Mouse (Mus musculus): Measurements from ENCODE around the gene Gm49373.

Gene Gm49373

DNA sequence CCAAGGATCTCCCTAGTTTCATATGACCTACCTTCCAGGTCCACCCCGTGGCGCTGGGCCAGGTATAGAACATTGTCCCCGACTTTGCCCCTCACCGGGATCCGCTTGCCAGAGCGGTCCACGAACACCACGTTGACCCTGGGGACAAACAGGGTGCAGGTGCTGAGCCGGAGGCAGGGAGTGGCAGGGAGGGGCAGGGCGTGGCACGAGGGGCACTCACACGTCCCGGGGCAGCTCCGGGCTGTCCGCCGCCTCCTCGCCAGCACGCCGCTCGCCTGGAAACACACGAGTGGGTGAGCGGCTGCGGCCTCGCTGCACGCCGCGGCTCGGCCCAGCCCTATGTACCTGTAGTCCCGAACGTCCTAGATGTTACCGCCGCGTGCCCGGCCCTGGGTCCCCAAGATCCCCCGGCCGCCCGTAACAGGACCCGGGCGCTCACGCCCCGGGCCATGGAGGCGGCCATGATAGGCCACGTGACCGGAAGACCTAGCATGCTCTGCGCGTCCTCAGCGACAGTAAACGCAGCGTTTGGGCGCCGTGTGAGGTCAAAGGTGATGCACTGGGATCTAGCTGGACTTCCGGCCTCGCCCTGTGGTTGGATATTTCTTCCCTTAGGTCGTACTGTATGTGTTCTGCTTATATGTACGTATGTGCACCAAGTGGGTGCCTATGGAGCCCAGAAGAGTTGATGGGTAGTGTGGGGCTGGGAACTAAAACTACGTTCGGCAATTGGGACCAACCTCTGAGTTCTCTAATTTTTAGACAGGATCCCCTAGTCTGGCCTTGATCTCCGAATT, at the start of gene Gm49373, which contains the start of gene Fdx1l:
TSS of gene Gm49373 (minus strand) at position 53 of the 797 bp plus-strand sequence.
TSS of gene Fdx1l (minus strand) at position 571 of the 797 bp plus-strand sequence.
- DNase-seq (ENCODE audit: low spot score in 2 of 2), result peak; percentile 80 to 82

DNA sequence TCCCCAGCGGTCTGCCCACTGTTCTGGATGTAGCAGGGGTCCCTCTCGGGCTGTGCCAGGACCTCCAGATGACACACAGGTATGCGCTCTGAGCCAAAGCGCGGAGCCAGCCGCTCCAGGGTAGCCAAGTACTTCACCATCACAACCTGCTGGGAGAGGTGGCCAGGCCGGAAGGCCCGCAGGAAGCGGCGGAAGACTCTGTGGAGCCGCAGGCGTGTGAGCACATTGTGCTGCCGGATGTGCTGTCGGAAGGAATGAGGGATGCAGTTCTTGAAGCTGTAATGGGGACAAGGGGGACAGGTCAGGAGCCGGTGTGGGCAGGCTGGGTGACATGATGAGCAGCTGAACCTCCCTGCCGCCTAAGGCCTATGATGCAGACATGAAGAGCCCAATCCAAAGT, 48.6 kb upstream of the Gm49373 start:
- no peak for DNase-seq (ENCODE audit: low spot score in 2 of 2)

GRCm38 (mm10) chr9:21117073-21117472, 44.2 kb upstream of the Gm49373 start:
- no peak for DNase-seq (ENCODE audit: low spot score in 2 of 2)

GRCm38 (mm10) chr9:21115105-21115504, 42.2 kb upstream of the Gm49373 start:
- no peak for DNase-seq (ENCODE audit: low spot score in 2 of 2)

- no peak for DNase-seq (ENCODE audit: low spot score in 2 of 2)
Observed at GRCm38 (mm10) chr9:21114190-21114589, 41.3 kb upstream of the Gm49373 start.

DNA sequence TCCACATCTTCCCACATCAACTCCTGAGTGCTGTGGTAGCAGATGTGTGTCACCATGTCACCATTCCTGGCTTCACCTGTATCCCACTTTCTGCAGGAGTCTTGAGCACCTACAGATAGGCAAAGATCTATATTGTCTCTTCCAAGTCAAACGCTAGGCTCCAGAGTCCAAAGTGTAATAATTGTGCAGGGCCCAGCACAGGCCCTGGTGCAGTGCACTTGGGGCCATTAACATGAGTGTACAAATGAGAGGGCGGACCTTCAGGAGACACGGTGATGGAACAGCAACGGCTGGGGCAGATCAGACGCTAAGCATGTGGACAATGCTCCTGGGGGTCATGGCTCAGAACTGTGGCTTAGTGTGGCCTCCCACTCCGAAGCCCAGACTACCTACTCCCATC, 40.9 kb upstream of the Gm49373 start:
- no peak for DNase-seq (ENCODE audit: low spot score in 2 of 2)

DNA sequence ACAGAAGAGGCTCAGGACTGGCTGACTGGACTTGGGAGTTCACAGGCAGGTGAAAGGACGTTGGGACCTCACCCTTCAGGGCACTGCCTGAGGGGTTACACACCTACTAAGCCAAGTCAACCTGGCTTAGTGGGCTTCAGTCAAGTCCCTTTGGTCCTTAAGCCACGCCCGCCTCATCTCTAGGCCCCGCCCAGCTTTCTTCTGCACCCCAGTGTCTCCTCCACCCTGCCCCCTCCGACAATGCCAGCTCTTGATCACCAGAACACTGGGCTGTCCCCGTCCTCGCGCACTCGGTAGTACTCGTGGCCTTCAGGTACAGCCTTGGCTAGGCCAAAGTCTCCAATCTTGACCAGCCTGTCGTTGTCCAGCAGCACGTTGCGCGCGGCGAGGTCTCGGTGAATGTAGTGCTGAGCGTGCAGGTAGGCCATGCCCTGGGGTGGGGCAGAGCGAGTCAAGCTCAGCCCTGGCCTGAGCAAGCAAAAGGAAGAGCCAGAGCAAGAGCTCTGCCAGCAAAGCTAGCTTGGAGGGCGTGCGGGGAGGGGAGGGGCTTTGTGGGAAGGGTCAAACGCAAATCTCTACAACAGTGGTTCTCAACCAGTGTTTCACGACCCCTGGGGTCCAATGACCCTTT, 34.8 kb upstream of the Gm49373 start:
- no peak for DNase-seq (ENCODE audit: low spot score in 2 of 2)

- no peak for DNase-seq (ENCODE audit: low spot score in 2 of 2)
Observed at GRCm38 (mm10) chr9:21105760-21106564, 33.1 kb upstream of the Gm49373 start.

- DNase-seq (ENCODE audit: low spot score in 2 of 2), result no peak
Observed at GRCm38 (mm10) chr9:21104814-21105213, 31.9 kb upstream of the Gm49373 start.

GRCm38 (mm10) chr9:21102076-21102475, 29.2 kb upstream of the Gm49373 start:
- DNase-seq (ENCODE audit: low spot score in 2 of 2), result no peak

- DNase-seq (ENCODE audit: low spot score in 2 of 2), result no peak
Observed at GRCm38 (mm10) chr9:21100447-21101161, 27.7 kb upstream of the Gm49373 start.

DNA sequence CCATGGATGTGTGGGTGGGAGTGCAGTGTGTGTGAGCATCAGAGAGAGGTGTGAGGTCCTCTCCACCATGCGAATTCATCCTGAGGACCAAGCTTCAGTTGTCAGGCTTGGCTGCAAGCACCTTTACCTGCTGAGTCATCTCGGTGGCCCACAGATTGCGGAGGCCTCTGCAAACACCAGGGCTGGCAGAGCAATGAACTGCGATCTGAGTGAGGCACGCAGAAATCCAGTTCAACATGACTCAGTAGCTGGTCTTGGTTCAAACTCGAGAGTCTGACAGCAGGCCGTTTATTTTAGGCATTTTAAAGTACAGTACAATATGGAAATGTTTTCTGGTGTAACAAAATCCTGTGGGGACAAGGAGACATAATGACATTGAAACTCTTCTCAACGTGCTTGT, 24.9 kb upstream of the Gm49373 start:
- no peak for DNase-seq (ENCODE audit: low spot score in 2 of 2)

GRCm38 (mm10) chr9:21095958-21096357, 23.1 kb upstream of the Gm49373 start:
- no peak for DNase-seq (ENCODE audit: low spot score in 2 of 2)

DNA sequence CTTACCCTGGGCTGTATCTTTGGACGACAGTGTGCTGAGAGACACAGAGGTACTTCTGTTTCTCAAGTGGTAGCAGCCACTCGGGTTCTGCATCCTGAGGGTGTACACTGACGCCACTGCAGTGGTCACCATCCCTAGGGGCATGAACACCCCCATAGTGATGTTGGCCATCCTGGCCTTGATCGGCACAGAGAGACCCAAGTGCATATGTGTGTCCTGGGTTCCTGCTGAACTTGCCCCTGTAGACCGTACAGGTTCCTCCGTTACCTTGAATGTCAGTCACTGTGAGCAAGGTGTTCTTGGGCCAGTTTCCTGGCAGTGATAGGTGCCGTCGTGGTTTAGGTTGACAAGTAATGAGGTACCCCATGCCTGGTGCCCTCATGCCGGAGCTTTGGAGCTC, 20.5 kb upstream of the Gm49373 start:
- no peak for DNase-seq (ENCODE audit: low spot score in 2 of 2)

DNA sequence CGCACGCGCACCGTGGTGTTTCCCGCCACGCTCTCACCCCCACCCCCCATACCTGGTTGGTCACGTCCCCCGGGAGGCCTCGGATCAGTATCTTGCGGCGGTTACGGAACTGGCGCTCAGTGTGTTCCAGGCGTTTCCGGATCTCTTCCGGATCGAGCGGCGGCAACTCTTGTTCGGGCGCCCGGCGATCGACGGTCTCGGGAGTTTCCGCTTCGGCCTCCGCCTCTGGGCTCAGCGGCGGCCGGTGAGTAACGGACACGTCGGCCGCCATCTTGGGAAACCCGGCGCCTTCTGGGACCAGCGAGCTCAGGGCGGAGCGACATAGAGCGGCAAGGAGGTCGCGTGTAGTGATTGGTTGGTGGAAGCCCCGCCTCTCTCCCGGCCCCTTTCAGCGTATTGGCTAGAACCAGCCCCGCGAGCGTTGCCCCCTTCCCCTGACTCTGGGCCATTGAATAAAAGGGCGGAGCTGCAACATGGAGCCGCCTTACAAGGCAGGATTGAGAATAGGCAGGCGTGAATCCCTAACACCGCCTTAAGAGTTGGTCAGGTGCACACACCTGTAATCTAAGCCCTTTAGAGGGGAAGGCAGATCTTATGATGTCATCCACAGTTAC, 18.9 kb upstream of the Gm49373 start, which contains the start of the genes Gm38431 and Raver1:
TSS of gene Gm38431 (minus strand) at position 291 of the 614 bp plus-strand sequence.
TSS of gene Raver1 (minus strand) at position 302 of the 614 bp plus-strand sequence.
- peak; percentile 98 for DNase-seq (ENCODE audit: low spot score in 2 of 2)

DNA sequence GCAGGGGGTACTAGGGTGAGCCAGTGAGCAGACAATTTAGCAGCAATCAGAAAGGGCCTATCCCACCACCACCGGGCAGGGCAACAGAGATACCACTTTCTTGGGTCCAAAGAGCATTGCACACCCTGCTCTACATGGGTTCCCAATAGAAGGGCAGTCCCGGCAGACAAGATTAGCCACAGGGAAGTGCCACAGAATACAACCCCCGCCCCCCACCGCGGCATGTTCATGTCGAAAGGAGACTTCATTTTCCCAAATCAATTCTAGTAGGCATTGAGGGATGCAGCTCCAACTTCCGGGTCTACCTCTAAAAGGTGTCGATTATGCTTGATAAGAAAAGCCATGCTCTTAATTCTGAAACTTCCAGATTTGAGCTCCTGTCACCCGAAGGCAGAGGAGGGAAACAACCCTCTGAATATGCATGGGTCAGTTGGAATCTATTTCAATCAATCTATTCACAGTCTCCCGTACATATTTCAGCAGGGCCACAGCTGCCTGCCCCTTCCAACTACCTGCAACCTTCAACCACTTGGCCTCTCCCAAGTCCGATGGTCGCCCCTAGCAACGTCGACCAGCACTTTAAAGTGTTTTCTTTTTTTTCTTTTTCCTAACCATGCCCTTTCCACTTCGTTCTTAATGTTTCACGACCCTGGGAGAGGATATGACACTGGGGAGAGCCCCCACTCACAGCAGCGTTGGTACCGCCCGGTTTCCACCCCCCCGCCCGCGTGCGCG, 18.2 kb upstream of the Gm49373 start:
- DNase-seq (ENCODE audit: low spot score in 2 of 2), result no peak

GRCm38 (mm10) chr9:21090537-21090936, 17.6 kb upstream of the Gm49373 start:
- DNase-seq (ENCODE audit: low spot score in 2 of 2), result no peak

- DNase-seq (ENCODE audit: low spot score in 2 of 2), result no peak
Observed at GRCm38 (mm10) chr9:21083324-21083723, 10.4 kb upstream of the Gm49373 start.

DNA sequence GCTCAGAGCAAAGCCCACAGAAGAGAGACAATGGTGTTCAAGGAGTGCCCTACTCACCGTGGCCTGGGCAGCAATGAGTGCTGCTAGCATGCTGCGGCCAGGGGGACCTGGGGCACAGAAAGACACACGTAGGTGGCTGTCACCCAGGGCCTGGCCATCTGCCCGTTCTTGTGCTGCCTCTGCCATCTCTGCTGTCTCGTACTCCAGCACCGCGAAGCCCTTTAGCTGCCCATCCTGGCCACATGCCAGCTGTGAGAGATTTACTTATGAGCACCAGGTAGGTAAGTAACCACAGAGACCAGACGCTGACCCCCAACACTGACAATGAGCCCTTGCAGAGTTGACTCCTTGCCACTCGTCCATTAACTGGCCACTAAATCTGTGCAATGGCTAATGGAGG, 8.2 kb upstream of the Gm49373 start:
- DNase-seq (ENCODE audit: low spot score in 2 of 2), result no peak

- DNase-seq (ENCODE audit: low spot score in 2 of 2), result no peak
Observed at GRCm38 (mm10) chr9:21075625-21076024, 2.7 kb upstream of the Gm49373 start.

Data from natural killer cell, adult 2 months (primary cell).